23 mouse cellular contexts compared by ENCODE assay signal in the genomic region with DNA sequence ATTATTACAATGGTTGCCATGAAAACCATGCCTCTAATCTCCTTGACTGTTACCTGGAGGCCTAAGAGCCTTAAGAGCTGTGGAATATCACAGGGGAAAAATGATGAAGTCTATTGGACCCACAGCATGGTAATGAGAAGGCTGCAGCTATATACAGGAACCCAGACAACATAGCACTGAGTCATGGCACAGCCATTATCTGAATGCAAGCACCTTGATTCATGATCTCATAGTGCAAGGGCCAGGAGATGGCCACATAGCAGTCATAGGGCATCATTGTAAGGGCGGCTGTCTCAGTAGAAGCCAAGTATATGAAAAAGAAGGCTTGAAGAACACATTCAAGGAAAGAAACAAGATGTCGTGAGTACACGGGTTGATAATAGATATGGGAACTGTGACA. TPM values are rescaled to one million over a fixed set of nuclear protein-coding genes. Genes with fewer than 3 reads are reported as not detected.
DNase-seq lines count a peak whose midpoint lies in the region; ATAC-seq and TF ChIP-seq lines count a peak whose summit lies in the region.
"Had no signal": no experiment of that assay in that cellular context is flagged by ENCODE, and none has a peak within 500 bp of the region (broad histone marks: within the 10 kb centered on the region; RNA-seq: fewer than 3 reads in every experiment).

No protein-coding gene starts in this region.

- no peak for DNase-seq in forebrain, postnatal 0 days
- DNase-seq in stomach, postnatal 0 days (ENCODE audit: low spot score): no peak
- DNase-seq: adrenal gland, adult 8-10 months; adrenal gland, postnatal 14 days; adrenal gland, postnatal 36 days; B cell, adult 2 months; cerebellum, adult 11-12 months; cerebellum, adult 2 months; cerebellum, adult 9-10 months; cerebellum, postnatal 10 days; cerebellum, postnatal 25 days had no signal

- peak; percentile 18; the same call in 1 of the 2 replicates for ATAC-seq in forebrain, postnatal 0 days
- ATAC-seq in forebrain, embryonic 15.5 days (replicated peaks): no peak
- ATAC-seq in midbrain, embryonic 16.5 days: 0 out of 2 replicates have a peak, but pooled peaks have one; percentile 51
- ATAC-seq in midbrain, embryonic 15.5 days (replicated peaks): no peak; the same call in 1 of the 2 replicates
- ATAC-seq in stomach, postnatal 0 days (ENCODE audit: low FRiP score, low TSS enrichment): peak; percentile 64; the same call in 1 of the 2 replicates
- ATAC-seq: activated CD4-positive, CD25-positive, alpha-beta regulatory T cell, adult 4 months; CD4-positive, CD25-positive, alpha-beta regulatory T cell, adult 4 months; forebrain, embryonic 13.5 days; forebrain, embryonic 16.5 days; Patski had no signal

- no peak overlapping the region for H3K9ac ChIP-seq in forebrain, postnatal 0 days
- H3K9ac ChIP-seq in forebrain, embryonic 15.5 days (replicated peaks): no peak overlapping the region
- H3K9ac ChIP-seq in midbrain, embryonic 16.5 days (ENCODE audit: low read depth, low read length): no peak overlapping the region
- no peak overlapping the region for H3K9ac ChIP-seq in midbrain, embryonic 15.5 days
- no peak overlapping the region for H3K9ac ChIP-seq in stomach, postnatal 0 days (ENCODE audit: low read length)
- H3K9ac ChIP-seq: embryonic facial prominence, embryonic 12.5 days; forebrain, embryonic 13.5 days had no signal

- no peaks in the 10 kb centered on the region for H3K4me1 ChIP-seq in forebrain, postnatal 0 days (ENCODE audit: insufficient read depth)
- H3K4me1 ChIP-seq in forebrain, embryonic 15.5 days: no peaks in the 10 kb centered on the region
- H3K4me1 ChIP-seq in midbrain, embryonic 16.5 days (ENCODE audit: control insufficient read depth, insufficient read depth, low read length): no peaks in the 10 kb centered on the region
- no peaks in the 10 kb centered on the region for H3K4me1 ChIP-seq in midbrain, embryonic 15.5 days
- H3K4me1 ChIP-seq in stomach, postnatal 0 days (replicated peaks; ENCODE audit: control insufficient read depth, insufficient read depth): no peaks in the 10 kb centered on the region
- H3K4me1 ChIP-seq: embryonic facial prominence, embryonic 12.5 days; forebrain, embryonic 13.5 days had no signal

- no peak for TF ChIP-seq EP300 in stomach, postnatal 0 days (optimal IDR thresholded peaks at IDR 0.05)

- no peaks in the 10 kb centered on the region for H3K9me3 ChIP-seq in forebrain, postnatal 0 days (ENCODE audit: low read length)
- no peaks in the 10 kb centered on the region for H3K9me3 ChIP-seq in forebrain, embryonic 15.5 days
- H3K9me3 ChIP-seq in midbrain, embryonic 16.5 days (replicated peaks; ENCODE audit: control insufficient read depth, low read length, poor library complexity, severe bottlenecking): no peaks in the 10 kb centered on the region
- H3K9me3 ChIP-seq in midbrain, embryonic 15.5 days: no peaks in the 10 kb centered on the region
- H3K9me3 ChIP-seq in stomach, postnatal 0 days (ENCODE audit: control insufficient read depth, low read length): no peaks in the 10 kb centered on the region
- H3K9me3 ChIP-seq: embryonic facial prominence, embryonic 10.5 days; embryonic facial prominence, embryonic 12.5 days; forebrain, embryonic 13.5 days had no signal

- no peak for TF ChIP-seq CTCF in forebrain, postnatal 0 days (IDR thresholded peaks at IDR 0.05; ENCODE audit: low read depth)
- TF ChIP-seq CTCF in stomach, postnatal 0 days (IDR thresholded peaks at IDR 0.05; ENCODE audit: low read depth): no peak

- H3K27me3 ChIP-seq in forebrain, postnatal 0 days (ENCODE audit: insufficient read depth, low read length): no peaks in the 10 kb centered on the region
- no peaks in the 10 kb centered on the region for H3K27me3 ChIP-seq in forebrain, embryonic 15.5 days
- no peaks in the 10 kb centered on the region for H3K27me3 ChIP-seq in midbrain, embryonic 16.5 days (ENCODE audit: control insufficient read depth, insufficient read depth, low read depth, low read length)
- H3K27me3 ChIP-seq in midbrain, embryonic 15.5 days (replicated peaks): no peaks in the 10 kb centered on the region
- H3K27me3 ChIP-seq in stomach, postnatal 0 days (ENCODE audit: control insufficient read depth, insufficient read depth, low read length): no peaks in the 10 kb centered on the region
- H3K27me3 ChIP-seq: CH12.LX; embryonic facial prominence, embryonic 12.5 days; forebrain, embryonic 13.5 days had no signal

- 88% methylated on average over 3 of the region's 3 CpGs for WGBS in forebrain, postnatal 0 days
- WGBS in forebrain, embryonic 15.5 days: 81% methylated on average over 3 of the region's 3 CpGs
- 94% methylated on average over 3 of the region's 3 CpGs for whole genome bisulfite sequencing in midbrain, embryonic 16.5 days
- 89% methylated on average over 3 of the region's 3 CpGs for WGBS in midbrain, embryonic 15.5 days
- 91% methylated on average over 3 of the region's 3 CpGs for WGBS in stomach, postnatal 0 days

- no peak overlapping the region for H3K4me3 ChIP-seq in forebrain, postnatal 0 days (ENCODE audit: low read depth, low read length)
- H3K4me3 ChIP-seq in forebrain, embryonic 15.5 days: no peak overlapping the region
- no peak overlapping the region for H3K4me3 ChIP-seq in midbrain, embryonic 16.5 days (ENCODE audit: low read depth, low read length)
- H3K4me3 ChIP-seq in midbrain, embryonic 15.5 days: no peak overlapping the region
- no peak overlapping the region for H3K4me3 ChIP-seq in stomach, postnatal 0 days (ENCODE audit: low read depth, low read length)
- H3K4me3 ChIP-seq: embryonic facial prominence, embryonic 10.5 days; embryonic facial prominence, embryonic 12.5 days; forebrain, embryonic 13.5 days had no signal

- H3K27ac ChIP-seq in forebrain, postnatal 0 days (ENCODE audit: low read depth, low read length): no peak overlapping the region
- H3K27ac ChIP-seq in forebrain, embryonic 15.5 days (replicated peaks): no peak overlapping the region
- H3K27ac ChIP-seq in midbrain, embryonic 16.5 days (ENCODE audit: low read length): no peak overlapping the region
- no peak overlapping the region for H3K27ac ChIP-seq in midbrain, embryonic 15.5 days
- H3K27ac ChIP-seq in stomach, postnatal 0 days (replicated peaks): no peak overlapping the region
- H3K27ac ChIP-seq: embryonic facial prominence, embryonic 10.5 days; embryonic facial prominence, embryonic 12.5 days; forebrain, embryonic 13.5 days had no signal

- H3K36me3 ChIP-seq in forebrain, postnatal 0 days (ENCODE audit: insufficient read depth): no peaks in the 10 kb centered on the region
- no peaks in the 10 kb centered on the region for H3K36me3 ChIP-seq in forebrain, embryonic 15.5 days
- no peaks in the 10 kb centered on the region for H3K36me3 ChIP-seq in midbrain, embryonic 16.5 days (ENCODE audit: control insufficient read depth, insufficient read depth, low read length)
- H3K36me3 ChIP-seq in midbrain, embryonic 15.5 days (replicated peaks): no peaks in the 10 kb centered on the region
- no peaks in the 10 kb centered on the region for H3K36me3 ChIP-seq in stomach, postnatal 0 days (ENCODE audit: control insufficient read depth, insufficient read depth, low read length)
- H3K36me3 ChIP-seq: embryonic facial prominence, embryonic 10.5 days; embryonic facial prominence, embryonic 12.5 days; G1E had no signal

- H3K4me2 ChIP-seq in forebrain, postnatal 0 days (ENCODE audit: low read depth): no peak overlapping the region
- H3K4me2 ChIP-seq in forebrain, embryonic 15.5 days (replicated peaks): no peak overlapping the region
- H3K4me2 ChIP-seq in midbrain, embryonic 16.5 days (ENCODE audit: low read length): no peak overlapping the region
- H3K4me2 ChIP-seq in midbrain, embryonic 15.5 days: no peak overlapping the region
- no peak overlapping the region for H3K4me2 ChIP-seq in stomach, postnatal 0 days (replicated peaks; ENCODE audit: low read depth)
- H3K4me2 ChIP-seq: embryonic facial prominence, embryonic 12.5 days; forebrain, embryonic 13.5 days had no signal

RNA-seq across cellular contexts. Expression of a gene that starts 31.0 kb away (rescaled TPM):
- 6.3 and 8.1 TPM in 2 replicates for total RNA-seq in forebrain, postnatal 0 days (2014; rRNA removed)
- polyA plus RNA-seq in forebrain, postnatal 0 days (2015; fragmentation: Nextera tagmentation; extraction: Ambion mirVana): 5.0 and 6.3 TPM in 2 replicates
- 3.6 and 3.8 TPM in 2 replicates for polyA plus RNA-seq in forebrain, embryonic 15.5 days (2015; fragmentation: Nextera tagmentation; extraction: Ambion mirVana)
- polyA plus RNA-seq in midbrain, embryonic 16.5 days (2015; fragmentation: Nextera tagmentation; extraction: Ambion mirVana): 2.8 and 3.1 TPM in 2 replicates
- 3.7 and 3.9 TPM in 2 replicates for polyA plus RNA-seq in midbrain, embryonic 15.5 days (2015; fragmentation: Nextera tagmentation; extraction: Ambion mirVana)
- 3.4 and 4.0 TPM in 2 replicates for polyA plus RNA-seq in stomach, postnatal 0 days (2015; fragmentation: Nextera tagmentation; extraction: Ambion mirVana)
- polyA plus RNA-seq: G1E had no signal

Comparison
In these comparisons a context has a peak if more than half of its experiments do, and no peak if none do; other contexts are left out.
1. ATAC-seq: peak in forebrain, postnatal 0 days (single experiment), midbrain, embryonic 16.5 days (single experiment) and stomach, postnatal 0 days (single experiment); none in forebrain, embryonic 15.5 days (single experiment) and midbrain, embryonic 15.5 days (single experiment).